Mouse (Mus musculus) heart, postnatal 0 days (tissue): ENCODE results near the gene Zfp948. TPM values are rescaled to one million over a fixed set of nuclear protein-coding genes. Genes with fewer than 3 reads are reported as not detected.
A peak's percentile ranks its signal among the peaks of the same experiment; 100 is the strongest.

Source experiments
- ATAC-seq: fragments of 200-750 bp; cut with Nextera tagmentation; 2 replicates; pipeline ENCODE4 v1.8.0; 2017; ENCODE audit warnings: low read depth, moderate number of reproducible peaks, moderate library complexity; ENCODE audit not compliant: insufficient read depth
- DNase-seq: peaks from one replicate; pipeline ENCODE4 v3.0.0-alpha.2; 2016; ENCODE audit warnings: low spot score
- H3K27ac ChIP-seq: fragments of 300-500 bp; sonication (generic); 2 replicates; pipeline ENCODE4 v1.5.1; 2014; ENCODE audit warnings: low read depth, mild to moderate bottlenecking
- H3K27me3 ChIP-seq: fragments of 300-500 bp; sonication (generic); 2 replicates; pipeline ENCODE4 v1.6.1; 2014; ENCODE audit warnings: low read length, mixed read lengths; ENCODE audit not compliant: control insufficient read depth, insufficient read depth
- H3K36me3 ChIP-seq: fragments of 300-500 bp; sonication (generic); replicated peaks from 2 replicates; pipeline ENCODE4 v1.6.1; 2014; ENCODE audit warnings: low read length, mixed read lengths; ENCODE audit not compliant: control insufficient read depth, insufficient read depth
- H3K4me1 ChIP-seq: fragments of 300-500 bp; sonication (generic); 2 replicates; pipeline ENCODE4 v1.6.1; 2014; ENCODE audit warnings: antibody characterized with exemption; ENCODE audit not compliant: control insufficient read depth, insufficient read depth
- H3K4me2 ChIP-seq: fragments of 300-500 bp; sonication (generic); 2 replicates; pipeline ENCODE4 v1.6.1; 2014; ENCODE audit warnings: low read depth, mild to moderate bottlenecking, low read length, moderate library complexity
- H3K4me3 ChIP-seq: fragments of 300-500 bp; sonication (generic); 2 replicates; pipeline ENCODE4 v1.5.1; 2014; ENCODE audit warnings: low read depth, low read length
- H3K9ac ChIP-seq: fragments of 300-500 bp; sonication (generic); replicated peaks from 2 replicates; pipeline ENCODE4 v1.6.1; 2014; ENCODE audit warnings: low read depth, low read length, mixed read lengths
- H3K9me3 ChIP-seq: fragments of 300-500 bp; sonication (generic); replicated peaks from 2 replicates; pipeline ENCODE4 v1.6.1; 2016; ENCODE audit warnings: low read length; ENCODE audit not compliant: control insufficient read depth
- CTCF ChIP-seq: IDR thresholded peaks from 2 replicates; pipeline ENCODE4 v1.5.1; 2016; ENCODE audit warnings: antibody characterized with exemption, control low read depth, low read depth
- EP300 ChIP-seq: IDR thresholded peaks from 2 replicates; pipeline ENCODE4 v1.6.1; 2016; ENCODE audit warnings: antibody characterized with exemption, low read depth
- WGBS: fragments of 180-500 bp; shearing (Covaris S2); extraction: QIAGEN DNeasy Blood & Tissue Kit; methylation state at CpG from one replicate; pipeline ENCODE4 v1.1.7; 2014; 5-methylcytosine and 5-hydroxymethylcytosine counted together
- polyA plus RNA-seq: library from polyadenylated mRNA; unstranded; fragments of >200 nt; fragmentation: Nextera tagmentation; extraction: Ambion mirVana; gene quantifications from 2 replicates; pipeline ENCODE4 v1.2.1, GENCODE M21; 2015
- total RNA-seq: library from RNA; depleted of rRNA; stranded (reverse); fragments of >200 nt; gene quantifications from 2 replicates; pipeline ENCODE4 v1.2.3, GENCODE M21; 2014; ENCODE audit warnings: low replicate concordance

Gene Zfp948
- total and polyA plus RNA-seq, 2 experiments from 2014 or later: 1.8 to 6.2 TPM

- H3K9me3 ChIP-seq: no peaks in the 10 kb centered on the region
- TF ChIP-seq CTCF (no peak), EP300 (no peak)
- H3K9ac ChIP-seq: no peak overlapping the region
- no peaks in the 10 kb centered on the region for H3K36me3 ChIP-seq
- peak overlapping the region; percentile 92; the same call in 1 of the 2 replicates for H3K4me2 ChIP-seq
- WGBS: 38% methylated on average over 2 of the region's 2 CpGs
- H3K27ac ChIP-seq: peak overlapping the region; percentile 86
- H3K27me3 ChIP-seq: no peaks in the 10 kb centered on the region
- peaks cover 9% of the 10 kb centered on the region for H3K4me1 ChIP-seq
- 0 out of 2 replicates have a peak overlapping the region, but pooled peaks have one; percentile 69 for H3K4me3 ChIP-seq
- DNase-seq (peak; percentile 58), ATAC-seq (no peak)
These were observed 30.1 kb upstream of the Zfp948 start for GRCm38 (mm10) chr17:21536676-21537075.

- H3K9ac ChIP-seq: no peak overlapping the region
- no peaks in the 10 kb centered on the region for H3K4me1 ChIP-seq
- no peaks in the 10 kb centered on the region for H3K9me3 ChIP-seq
- WGBS: 70% methylated on average over 2 of the region's 2 CpGs
- DNase-seq (no peak), ATAC-seq (no peak)
- no peak for TF ChIP-seq EP300
- TF ChIP-seq CTCF: no peak
- peaks cover 33% of the 10 kb centered on the region for H3K36me3 ChIP-seq
- no peaks in the 10 kb centered on the region for H3K27me3 ChIP-seq
- H3K4me2 ChIP-seq: no peak overlapping the region
- H3K27ac ChIP-seq: no peak overlapping the region
- no peak overlapping the region for H3K4me3 ChIP-seq
These were observed 9.0 kb upstream of the Zfp948 start for GRCm38 (mm10) chr17:21557831-21558230.

- H3K27ac ChIP-seq: peak overlapping the region; percentile 95
- peaks cover under 1% of the 10 kb centered on the region; the same call in 1 of the 2 replicates for H3K36me3 ChIP-seq
- peak overlapping the region; percentile 50; the same call in 1 of the 2 replicates for H3K9ac ChIP-seq
- H3K4me1 ChIP-seq: peaks cover 7% of the 10 kb centered on the region; the same call in 1 of the 2 replicates
- H3K4me3 ChIP-seq: peak overlapping the region; percentile 63
- ATAC-seq (peak; percentile 76), DNase-seq (peak; percentile 90)
- under 1% methylated on average over 5 of the region's 5 CpGs for WGBS
- peak overlapping the region; percentile 82 for H3K4me2 ChIP-seq
- H3K9me3 ChIP-seq: no peaks in the 10 kb centered on the region
- no peaks in the 10 kb centered on the region for H3K27me3 ChIP-seq
- TF ChIP-seq EP300 (no peak), CTCF (peak; percentile 65)
These were observed 588 bp upstream of the Zfp948 start for GRCm38 (mm10) chr17:21566220-21566619.

GRCm38 (mm10) chr17:21567696-21568095 is 888 bp downstream of the Zfp948 start:
- no peaks in the 10 kb centered on the region for H3K27me3 ChIP-seq
- TF ChIP-seq CTCF (no peak), EP300 (no peak)
- DNase-seq: peak; percentile 31
- H3K4me2 ChIP-seq: peak overlapping the region; percentile 82
- H3K4me3 ChIP-seq: peak overlapping the region; percentile 63
- H3K36me3 ChIP-seq: 0 out of 2 replicates have a peak, but pooled peaks cover 4% of the 10 kb centered on the region
- WGBS: 32% methylated on average over 1 of the region's 1 CpGs
- H3K9ac ChIP-seq: no peak overlapping the region
- H3K4me1 ChIP-seq: peaks cover 7% of the 10 kb centered on the region; the same call in 1 of the 2 replicates
- ATAC-seq: no peak
- peak overlapping the region; percentile 1; the same call in 1 of the 2 replicates for H3K27ac ChIP-seq
- no peaks in the 10 kb centered on the region for H3K9me3 ChIP-seq

- Histone ChIP-seq H3K4me2 (no peak overlapping the region), H3K9ac (no peak overlapping the region), H3K4me3 (no peak overlapping the region), H3K4me1 (no peaks in the 10 kb centered on the region), H3K27me3 (no peaks in the 10 kb centered on the region), H3K9me3 (no peaks in the 10 kb centered on the region), H3K36me3 (peaks cover 44% of the 10 kb centered on the region), H3K27ac (no peak overlapping the region)
- 60% methylated on average over 1 of the region's 1 CpGs for WGBS
- TF ChIP-seq CTCF (no peak), EP300 (no peak)
- no peak for DNase-seq
- ATAC-seq: no peak
These were observed 12.3 kb downstream of the Zfp948 start for GRCm38 (mm10) chr17:21579080-21579479.
